Mouse (Mus musculus) 416B (cell line): ENCODE measurements at regions not wholly inside any gene's neighbourhood (a gene's known extent, or its start where the extent isn't known, plus 50 kb on each side); places are given as distances from the start of the nearest gene placed in this dataset.
A peak's percentile ranks its signal among the peaks of the same experiment; 100 is the strongest.

Experiments used
- DNase-seq: peaks from one replicate; pipeline ENCODE4 v3.0.0; 2011; ENCODE audit warnings: low read depth

GRCm38 (mm10) chr13:80946034-80946433 is 62.9 kb downstream of the Arrdc3 start:
- DNase-seq = no peak

GRCm38 (mm10) chr13:80947705-80948104 is 64.5 kb downstream of the Arrdc3 start:
- no peak for DNase-seq

- peak; percentile 86 for DNase-seq
These were observed 66.0 kb downstream of the Arrdc3 start for GRCm38 (mm10) chr13:80949133-80949697.

- DNase-seq = no peak
These were observed 67.1 kb downstream of the Arrdc3 start for GRCm38 (mm10) chr13:80950239-80950638.

GRCm38 (mm10) chr13:80950803-80951202 is 67.6 kb downstream of the Arrdc3 start:
- no peak for DNase-seq

- DNase-seq = no peak
These were observed 68.1 kb downstream of the Arrdc3 start for GRCm38 (mm10) chr13:80951327-80951726.

- peak; percentile 28 for DNase-seq
These were observed 69.7 kb downstream of the Arrdc3 start for GRCm38 (mm10) chr13:80952851-80953250.

- no peak for DNase-seq
These were observed 71.0 kb downstream of the Arrdc3 start for GRCm38 (mm10) chr13:80954059-80954645.

- no peak for DNase-seq
These were observed 73.8 kb downstream of the Arrdc3 start for GRCm38 (mm10) chr13:80956966-80957365.

- DNase-seq = no peak
These were observed 74.4 kb downstream of the Arrdc3 start for GRCm38 (mm10) chr13:80957419-80958139.

GRCm38 (mm10) chr13:80959763-80960162 is 76.6 kb downstream of the Arrdc3 start:
- DNase-seq = no peak

- no peak for DNase-seq
These were observed 78.9 kb downstream of the Arrdc3 start for GRCm38 (mm10) chr13:80961985-80962617.

GRCm38 (mm10) chr13:80962789-80963590 is 79.8 kb downstream of the Arrdc3 start:
- peak; percentile 73 for DNase-seq

GRCm38 (mm10) chr13:80963591-80963940 is 80.4 kb downstream of the Arrdc3 start:
- no peak for DNase-seq

GRCm38 (mm10) chr13:80971664-80972063 is 88.5 kb downstream of the Arrdc3 start:
- DNase-seq = peak; percentile 73

GRCm38 (mm10) chr13:80974424-80974823 is 91.2 kb downstream of the Arrdc3 start:
- DNase-seq = no peak

- DNase-seq = no peak
These were observed 94.1 kb downstream of the Arrdc3 start for GRCm38 (mm10) chr13:80977266-80977665.

GRCm38 (mm10) chr13:80981201-80981600 is 98.0 kb downstream of the Arrdc3 start:
- no peak for DNase-seq

- DNase-seq = no peak
These were observed 103.5 kb downstream of the Arrdc3 start for GRCm38 (mm10) chr13:80986657-80987056.

- no peak for DNase-seq
These were observed 106.6 kb downstream of the Arrdc3 start for GRCm38 (mm10) chr13:80989756-80990155.

- DNase-seq = no peak
These were observed 109.2 kb downstream of the Arrdc3 start for GRCm38 (mm10) chr13:80992342-80992741.
